Mouse (Mus musculus) heart, postnatal 4 days (tissue): Measurements from ENCODE around the gene Prim1. TPM values are rescaled to one million over a fixed set of nuclear protein-coding genes. Genes with fewer than 3 reads are reported as not detected.

Experiments used
- DNase-seq: peaks from one replicate; pipeline ENCODE4 v3.0.0; 2021
- total RNA-seq, 2 experiments: library from RNA; stranded (reverse); gene quantifications; 2 replicates each; pipeline ENCODE4 v1.2.3; 2021

The Prim1 gene
- 10 to 100 TPM; 30.0 to 31.1 TPM for total RNA-seq

GRCm38 (mm10) chr10:128015068-128015934, at the start of gene Prim1:
Gene Prim1 (plus strand): TSS chr10:128015168.
- DNase-seq, result peak; percentile 78

DNA sequence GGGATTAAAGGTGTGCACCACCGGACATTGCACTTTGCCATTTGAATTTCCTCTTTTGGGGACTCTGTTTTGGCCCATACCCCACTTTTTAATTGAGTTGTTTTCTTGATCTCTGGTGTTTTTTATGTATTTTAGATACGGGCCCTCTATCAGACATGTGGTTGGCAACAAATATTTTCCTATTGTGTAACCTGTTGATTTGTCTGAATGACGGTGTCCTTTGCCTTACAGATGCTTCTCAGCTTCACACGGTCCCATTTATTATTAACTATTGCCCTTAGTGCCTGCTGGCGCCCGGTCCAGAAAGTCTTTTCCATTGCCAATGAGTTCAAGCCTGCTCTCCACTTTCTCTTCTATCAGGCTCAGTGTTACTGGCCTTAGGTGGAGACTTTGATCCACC, 48.5 kb upstream of the Prim1 start:
- DNase-seq, result no peak

GRCm38 (mm10) chr10:127969820-127970219, 45.1 kb upstream of the Prim1 start:
- DNase-seq, result no peak

DNA sequence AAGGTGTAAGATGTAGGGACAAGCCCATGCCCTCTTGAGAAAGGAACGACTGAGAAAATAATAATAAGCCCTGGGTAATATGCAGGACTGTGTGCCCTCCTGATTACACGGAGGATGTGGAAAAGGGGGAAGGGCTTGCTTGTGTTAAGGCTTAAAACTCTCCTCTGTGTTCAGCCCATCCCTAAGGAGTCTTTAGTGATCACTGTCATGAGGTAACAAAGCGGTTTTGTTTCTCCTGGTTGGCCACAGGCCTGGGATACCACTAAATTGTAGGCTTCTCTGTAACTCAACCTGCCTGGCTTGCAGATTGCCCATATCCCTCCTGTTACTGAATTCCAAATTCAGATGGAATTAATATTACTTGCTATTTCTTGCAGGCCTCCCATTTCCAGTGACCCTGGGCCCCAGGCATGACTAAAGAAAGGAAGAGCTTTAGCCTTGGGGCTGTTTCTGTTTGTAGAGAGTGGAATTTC, 44.6 kb upstream of the Prim1 start:
- DNase-seq, result no peak

DNA sequence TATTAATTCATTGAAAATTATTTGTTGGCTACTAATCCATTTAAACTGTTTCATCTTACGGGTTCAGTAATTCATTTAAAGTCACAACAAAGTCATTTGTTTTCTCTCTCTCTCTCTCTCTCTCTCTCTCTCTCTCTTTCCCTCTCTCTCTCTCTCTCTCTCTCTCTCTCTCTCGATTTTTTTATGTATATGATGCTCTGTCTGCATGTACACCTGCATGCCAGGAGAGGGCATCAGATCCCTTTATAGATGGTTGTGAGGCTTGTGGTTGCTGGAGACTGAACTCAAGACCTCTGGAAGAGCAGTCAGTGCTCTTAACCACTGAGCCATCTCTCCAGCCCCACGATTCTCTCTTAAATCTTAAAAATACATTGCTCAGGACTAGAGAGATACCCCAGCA, 43.8 kb upstream of the Prim1 start:
- DNase-seq, result no peak

GRCm38 (mm10) chr10:127974062-127974461, 40.9 kb upstream of the Prim1 start:
- no peak for DNase-seq

- DNase-seq, result no peak
Measured at GRCm38 (mm10) chr10:127975503-127975902, 39.5 kb upstream of the Prim1 start.

DNA sequence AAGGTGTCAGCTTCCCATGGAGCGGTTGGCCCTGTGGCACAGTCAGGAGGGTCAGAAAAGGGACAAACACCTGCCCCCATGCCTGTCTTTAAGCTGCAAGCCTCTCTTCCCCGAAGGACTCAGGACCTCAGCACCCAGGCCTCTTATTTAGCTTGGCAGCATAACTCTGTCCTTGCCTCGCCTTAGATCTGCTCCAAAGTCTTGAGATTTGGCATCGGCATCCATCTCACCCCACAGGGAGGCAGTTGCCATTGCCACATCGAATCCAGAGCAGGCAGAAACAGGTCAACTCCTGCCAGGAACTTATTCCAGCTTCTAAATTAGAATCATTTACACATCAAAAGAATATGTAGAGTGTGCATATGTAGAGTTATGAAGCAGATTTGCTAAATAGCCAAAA, 30.3 kb upstream of the Prim1 start:
- DNase-seq, result no peak

- DNase-seq, result no peak
Measured at GRCm38 (mm10) chr10:127985601-127986000, 29.4 kb upstream of the Prim1 start.

DNA sequence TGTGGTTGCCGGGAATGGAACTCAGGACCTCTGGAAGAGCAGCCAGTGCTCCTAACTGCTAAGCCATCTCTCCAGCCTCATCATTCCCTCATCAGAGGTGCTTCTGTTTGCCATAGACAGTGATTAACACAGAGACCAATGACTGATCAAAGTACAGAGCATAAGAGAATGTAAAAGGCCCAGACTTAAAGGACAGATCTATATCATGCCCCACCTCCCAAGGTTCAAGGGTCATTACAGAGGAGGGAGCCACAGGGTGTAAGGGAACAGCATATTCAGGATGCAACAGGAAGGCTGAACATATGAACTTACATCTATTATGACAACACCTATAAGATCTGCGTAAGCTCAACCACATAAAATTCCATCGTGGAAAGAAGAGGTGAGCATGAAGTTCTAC, 18.3 kb upstream of the Prim1 start:
- DNase-seq, result no peak

DNA sequence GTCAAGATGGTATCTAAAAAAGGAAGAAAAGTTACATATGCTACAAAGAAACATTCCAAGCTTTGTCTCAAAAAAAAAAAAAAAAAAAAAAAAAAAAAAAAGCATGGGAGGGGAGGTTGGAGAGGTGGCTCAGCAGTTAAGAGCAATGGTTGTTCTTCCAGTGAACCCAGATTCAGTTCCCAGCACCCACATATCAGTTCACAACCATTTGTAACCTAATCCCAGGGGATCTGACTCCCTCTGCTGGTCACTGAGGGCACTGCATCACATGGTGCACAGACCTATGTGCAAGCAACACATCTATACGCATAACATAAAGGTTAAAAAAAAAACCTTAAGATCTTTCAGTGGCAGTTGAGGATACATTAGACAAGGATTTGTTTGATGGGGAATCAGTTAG, 16.7 kb upstream of the Prim1 start:
- no peak for DNase-seq

DNA sequence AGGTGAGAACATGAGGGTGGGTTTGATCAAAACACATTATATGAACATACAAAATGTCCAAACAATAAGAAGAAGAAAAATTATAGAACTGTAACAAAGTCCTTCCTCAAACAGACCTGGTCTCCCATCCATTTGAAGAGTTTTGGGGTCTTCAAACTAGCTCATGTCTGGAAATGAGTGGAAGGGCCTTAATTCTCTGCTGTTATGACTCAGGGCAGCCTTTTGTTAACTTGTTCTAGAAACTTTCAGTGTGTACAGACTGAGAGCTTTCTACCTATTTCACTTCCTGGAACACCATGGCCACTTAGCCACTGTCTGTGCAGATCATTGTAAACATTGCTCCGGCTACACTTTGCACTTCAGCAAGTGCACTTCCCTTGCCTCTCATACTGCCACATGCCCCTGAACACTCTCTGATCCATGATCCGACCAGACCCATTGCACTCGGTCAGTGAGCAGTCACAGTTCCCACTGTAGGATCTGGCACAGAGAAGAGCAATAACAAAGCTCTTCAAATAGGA, 11.6 kb upstream of the Prim1 start:
- no peak for DNase-seq

DNA sequence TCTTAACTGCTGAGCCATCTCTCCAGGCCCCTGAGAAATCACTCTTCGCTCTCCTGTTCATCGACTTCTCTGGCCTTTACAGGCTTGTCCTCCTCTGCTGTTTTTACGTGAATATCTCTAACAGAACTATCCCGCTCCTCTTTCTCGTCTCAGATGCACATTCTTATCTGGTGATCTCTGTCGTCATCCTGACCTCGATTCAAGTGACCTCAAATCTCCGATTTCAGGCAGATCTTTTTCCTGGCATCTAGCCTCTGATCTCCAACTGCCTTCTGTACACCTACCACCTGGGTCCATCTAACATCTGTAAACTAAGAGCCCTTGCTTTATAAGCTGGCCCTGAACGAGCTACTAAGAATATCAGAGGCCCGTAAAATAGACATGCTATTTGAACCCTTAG, 10.1 kb upstream of the Prim1 start:
- no peak for DNase-seq

- no peak for DNase-seq
Measured at GRCm38 (mm10) chr10:128005479-128005878, 9.5 kb upstream of the Prim1 start.

DNA sequence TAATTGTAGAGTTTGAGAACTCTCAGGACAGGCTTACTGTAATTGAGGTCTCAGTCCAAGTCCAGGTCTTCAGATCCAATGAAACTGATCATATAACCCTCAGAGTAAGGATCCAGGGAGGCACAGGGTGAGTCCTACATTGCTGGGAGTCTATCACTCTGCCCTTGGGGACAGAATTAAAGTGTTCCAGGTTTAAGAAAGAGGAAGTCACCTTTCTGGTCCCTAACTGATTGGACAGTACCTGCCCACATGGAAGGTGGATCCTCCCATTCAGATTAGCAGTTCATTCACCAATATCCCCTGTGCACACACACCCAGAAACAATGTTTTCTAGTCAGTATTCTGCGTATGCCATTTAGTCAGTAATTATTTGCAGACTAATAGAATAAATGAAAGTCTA, 7.5 kb upstream of the Prim1 start, which contains the start of gene Hsd17b6:
Gene Hsd17b6 (minus strand): TSS at position 166 of the 400 bp plus-strand sequence.
- DNase-seq, result no peak

DNA sequence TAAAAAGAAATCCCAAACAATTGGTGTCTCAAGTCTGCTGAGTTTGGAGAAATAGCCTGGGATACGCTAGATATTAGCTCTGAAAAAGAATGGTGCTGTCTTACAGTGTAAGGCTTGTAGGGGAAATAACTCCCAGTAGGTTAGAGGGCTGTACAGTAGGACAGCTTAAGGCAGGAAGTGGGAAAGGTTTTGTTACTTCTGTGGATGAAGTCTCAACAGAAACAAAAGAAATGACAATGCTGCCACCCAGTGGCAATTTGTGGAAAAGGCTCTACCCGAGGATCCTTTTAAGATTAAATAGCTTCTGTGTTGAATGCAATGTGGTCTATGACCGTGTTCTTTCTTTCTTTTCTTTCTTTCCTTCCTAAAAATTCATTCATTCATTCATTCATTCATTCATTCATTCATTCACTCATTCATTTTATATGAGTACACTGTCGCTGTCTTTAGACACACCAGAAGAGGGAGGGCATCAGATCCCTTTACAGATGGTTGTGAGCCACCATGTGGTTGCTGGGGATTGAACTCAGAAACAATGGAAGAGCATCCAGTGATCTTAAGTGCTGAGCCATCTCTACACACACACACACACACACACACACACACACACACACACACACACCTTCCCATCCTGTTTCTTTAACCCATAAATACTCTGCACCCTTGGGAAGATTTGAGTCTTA, 6.6 kb upstream of the Prim1 start:
- DNase-seq, result peak; percentile 84

DNA sequence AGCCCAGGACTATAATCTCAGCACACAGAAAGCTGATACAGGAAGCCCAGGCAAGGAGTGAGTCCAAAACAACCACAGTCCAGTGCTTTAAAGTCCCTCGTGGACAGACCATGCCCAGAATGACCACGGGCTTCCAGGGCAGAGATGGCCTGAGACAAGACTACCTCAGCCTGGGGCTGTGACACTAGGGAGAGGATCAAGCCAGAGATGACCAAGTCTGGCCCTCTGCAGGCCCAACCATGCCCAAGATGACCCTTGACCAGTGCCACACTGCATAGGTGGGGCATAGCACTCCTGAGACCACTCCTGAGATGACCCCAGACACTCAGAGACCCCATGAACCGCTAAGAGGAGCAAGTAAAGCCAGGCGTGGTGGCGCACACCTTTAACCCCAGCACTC, 5.2 kb upstream of the Prim1 start:
- DNase-seq, result no peak

- no peak for DNase-seq
Measured at GRCm38 (mm10) chr10:128022196-128022595, 7.2 kb downstream of the Prim1 start.

- no peak for DNase-seq
Measured at GRCm38 (mm10) chr10:128023496-128023895, 8.5 kb downstream of the Prim1 start.

GRCm38 (mm10) chr10:128029931-128030330, 15.0 kb downstream of the Prim1 start:
- DNase-seq, result no peak

DNA sequence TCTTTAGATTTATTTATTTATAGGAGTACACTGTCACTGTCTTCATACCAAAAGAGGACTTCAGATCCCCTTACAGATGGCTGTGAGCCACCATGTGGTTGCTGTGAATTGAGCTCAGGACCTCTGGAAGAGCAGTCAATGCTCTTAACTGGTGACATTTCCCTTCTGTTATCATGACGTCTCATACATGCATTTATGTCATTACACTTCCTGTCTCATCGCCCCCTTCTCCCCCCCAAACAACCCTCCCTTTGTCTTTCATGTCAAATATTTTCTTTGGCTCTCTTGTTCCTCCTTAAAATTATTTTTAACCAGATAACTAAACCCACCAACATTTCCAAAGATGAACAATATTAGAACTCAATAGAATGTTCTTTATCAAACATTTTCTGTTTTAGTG, 15.9 kb downstream of the Prim1 start:
- no peak for DNase-seq

DNA sequence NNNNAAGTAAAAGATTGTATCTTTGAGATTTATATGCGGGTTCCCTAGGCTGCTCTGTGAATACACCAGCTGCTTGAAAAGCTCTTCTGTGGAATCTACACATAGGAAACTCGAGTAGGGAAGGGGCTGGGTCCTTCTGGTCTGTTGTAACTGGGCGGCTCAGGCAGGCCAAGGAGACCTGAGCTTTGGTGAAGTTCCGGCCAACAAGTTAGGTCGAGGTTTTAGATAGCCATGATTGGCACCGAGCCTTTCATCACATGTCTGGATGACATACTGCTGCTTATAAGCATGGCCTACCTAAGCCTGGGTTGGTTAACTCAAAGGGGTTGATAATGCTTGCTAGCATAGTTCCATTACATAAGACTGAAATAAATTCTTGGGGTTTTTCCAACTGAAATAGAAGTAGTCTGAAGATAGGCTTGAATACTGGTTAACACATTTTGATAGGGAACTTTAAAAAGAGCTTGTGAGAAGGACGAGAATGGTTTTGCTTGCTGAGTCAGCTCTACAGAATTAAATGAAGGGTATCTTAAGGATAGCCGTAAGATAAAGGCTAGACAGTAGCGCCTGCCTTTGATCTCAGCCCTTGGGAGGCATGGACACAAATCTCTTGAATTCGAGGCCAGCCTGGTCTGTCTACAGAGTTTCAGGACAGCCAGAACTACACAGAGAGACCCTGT, 21.9 kb downstream of the Prim1 start:
- peak; percentile 83 for DNase-seq

DNA sequence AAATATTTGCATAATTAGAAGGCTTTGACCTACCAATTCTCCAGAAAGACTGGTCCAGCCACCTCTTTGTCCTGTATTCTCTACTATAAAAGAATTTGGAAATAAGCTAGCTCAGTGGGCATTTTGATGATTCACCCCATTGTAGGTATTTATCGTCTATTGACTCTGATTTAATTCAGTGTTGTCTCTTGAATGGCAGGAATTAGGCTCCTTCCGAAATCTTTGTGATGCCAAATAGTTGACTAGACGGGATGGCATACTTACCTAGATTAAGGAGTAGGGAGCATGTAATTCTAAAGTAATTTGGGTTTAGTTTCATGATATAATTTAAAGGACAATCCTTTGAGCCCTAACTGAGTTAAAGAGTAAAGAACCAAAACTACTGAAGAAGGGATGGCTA, 23.0 kb downstream of the Prim1 start:
- no peak for DNase-seq
